ENCODE assay signal across 8 mouse cellular contexts in the genomic region with DNA sequence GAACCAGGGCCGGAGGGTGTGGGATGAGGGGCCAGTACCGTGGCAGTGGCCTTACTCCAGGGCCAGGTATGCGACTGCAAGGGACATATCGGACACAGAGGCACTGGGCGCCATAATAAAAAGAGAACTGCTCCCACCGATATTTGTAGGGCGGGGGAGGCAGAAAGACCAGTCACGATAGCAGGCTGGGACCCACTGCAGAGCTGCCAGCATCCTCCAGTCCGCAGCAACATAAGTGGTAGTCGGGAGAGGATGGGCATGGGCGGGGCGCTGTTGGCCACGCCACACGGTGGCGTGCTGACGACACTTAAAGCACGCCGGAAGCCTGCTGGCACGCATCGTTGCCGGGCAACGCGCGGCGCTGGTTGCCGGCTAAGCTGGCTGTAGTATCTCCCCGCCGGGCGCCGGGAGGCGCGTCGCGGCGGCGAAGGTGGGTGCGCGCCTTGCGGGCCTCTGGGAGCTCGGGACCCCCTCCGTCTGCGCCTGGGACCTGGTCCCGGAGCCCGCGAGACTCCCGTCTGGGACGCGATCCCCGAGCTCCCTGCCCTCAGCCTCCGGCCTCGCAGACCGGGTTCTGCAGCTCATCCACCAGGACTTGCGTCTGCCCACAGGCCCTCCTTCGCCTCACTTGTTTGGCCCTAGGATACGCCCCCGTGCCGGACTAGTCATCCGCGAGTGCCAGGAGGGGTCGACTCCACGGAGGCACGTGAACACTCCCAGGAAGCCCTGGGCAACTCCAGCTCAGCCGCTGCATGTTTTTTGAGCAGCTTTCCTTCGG. TPM values are rescaled to one million over a fixed set of nuclear protein-coding genes. Genes with fewer than 3 reads are reported as not detected.
DNase-seq lines count a peak whose midpoint lies in the region; ATAC-seq and TF ChIP-seq lines count a peak whose summit lies in the region.

A gene (plus strand): TSS at position 351 of the 778 bp plus-strand sequence.

- no peaks in the 10 kb centered on the region for H3K79me2 ChIP-seq in liver, adult 2 months (ENCODE audit: control insufficient read depth, insufficient read depth, low read length)
- H3K79me2 ChIP-seq in myocyte (ENCODE audit: control insufficient read depth, insufficient read depth), result no peaks in the 10 kb centered on the region

- H3K4me3 ChIP-seq in bone marrow macrophage, adult 2 months (ENCODE audit: insufficient read depth, low read length), result peak within 1 kb of the TSS; percentile 77
- H3K4me3 ChIP-seq in embryonic fibroblast, embryonic 13.5 days (ENCODE audit: insufficient read depth, low read length), result peak within 1 kb of the TSS; percentile 57
- peak within 1 kb of the TSS; percentile 69 for H3K4me3 ChIP-seq in heart, embryonic 11.5 days (ENCODE audit: low read depth, low read length)
- peak within 1 kb of the TSS; percentile 71 for H3K4me3 ChIP-seq in kidney, embryonic 16.5 days (ENCODE audit: low read length)
- H3K4me3 ChIP-seq in liver, adult 2 months (ENCODE audit: insufficient read depth, low read depth, low read length), result peak within 1 kb of the TSS; percentile 61
- peak within 1 kb of the TSS; percentile 44 for H3K4me3 ChIP-seq in myocyte

- H3K9me3 ChIP-seq in heart, embryonic 11.5 days (replicated peaks; ENCODE audit: control insufficient read depth, low read length), result no peaks in the 10 kb centered on the region
- H3K9me3 ChIP-seq in kidney, embryonic 16.5 days (ENCODE audit: low read length), result no peaks in the 10 kb centered on the region

- DNase-seq in A20 (ENCODE audit: low read depth, low spot score), result peak; percentile 94
- peak; percentile 78 for DNase-seq in liver, adult 2 months (ENCODE audit: extremely low read depth, low read depth, low spot score)
- DNase-seq in splenic B cell, adult 2 months (ENCODE audit: low read depth, low spot score), result peak; percentile 94

- H3K4me2 ChIP-seq in heart, embryonic 11.5 days, result peak within 1 kb of the TSS; percentile 97
- H3K4me2 ChIP-seq in kidney, embryonic 16.5 days (replicated peaks; ENCODE audit: low read depth, low read length), result peak within 1 kb of the TSS; percentile 93
- H3K4me2 ChIP-seq in myocyte (ENCODE audit: low read depth), result peak within 1 kb of the TSS; percentile 94

- no peak for TF ChIP-seq POLR2A in bone marrow macrophage, adult 2 months (IDR thresholded peaks at IDR 0.05; ENCODE audit: borderline replicate concordance, low read depth, low read length)
- peak; percentile 95 for TF ChIP-seq POLR2A in embryonic fibroblast, embryonic 13.5 days (IDR thresholded peaks at IDR 0.05; ENCODE audit: low read depth, low read length)
- no peak for TF ChIP-seq POLR2A in liver, adult 2 months (IDR thresholded peaks at IDR 0.05; ENCODE audit: extremely low read depth, insufficient read depth, low read length)
- TF ChIP-seq POLR2A in myocyte (IDR thresholded peaks at IDR 0.05; ENCODE audit: insufficient read length, low read depth), result peak; percentile 63

- 2% methylated on average over 62 of the region's 64 CpGs for WGBS in heart, embryonic 11.5 days (ENCODE audit: insufficient replicate concordance)
- WGBS in kidney, embryonic 16.5 days, result under 1% methylated on average over 64 of the region's 64 CpGs
- WGBS in liver, adult 2 months, result 2% methylated on average over 64 of the region's 64 CpGs

- no peak within 1 kb of the TSS for H3K27ac ChIP-seq in bone marrow macrophage, adult 2 months (ENCODE audit: insufficient read depth, low read depth, low read length)
- H3K27ac ChIP-seq in embryonic fibroblast, embryonic 13.5 days (ENCODE audit: insufficient read depth, low read length), result peak within 1 kb of the TSS; percentile 51
- H3K27ac ChIP-seq in heart, embryonic 11.5 days (ENCODE audit: low read depth, low read length), result peak within 1 kb of the TSS; percentile 42; the same call in 1 of the 2 replicates
- peak within 1 kb of the TSS; percentile 31; the same call in 1 of the 2 replicates for H3K27ac ChIP-seq in kidney, embryonic 16.5 days (ENCODE audit: low read length)
- H3K27ac ChIP-seq in liver, adult 2 months (replicated peaks; ENCODE audit: insufficient read depth, low read depth, low read length), result no peak within 1 kb of the TSS

- peak within 1 kb of the TSS; percentile 72 for H3K9ac ChIP-seq in heart, embryonic 11.5 days (ENCODE audit: low read depth, low read length)
- H3K9ac ChIP-seq in kidney, embryonic 16.5 days (replicated peaks; ENCODE audit: low read length), result peak within 1 kb of the TSS; percentile 69
- H3K9ac ChIP-seq in liver, adult 2 months (ENCODE audit: low read depth, low read length), result peak within 1 kb of the TSS; percentile 35

- no peak for TF ChIP-seq CTCF in bone marrow macrophage, adult 2 months (IDR thresholded peaks at IDR 0.05; ENCODE audit: low read depth, low read length)
- TF ChIP-seq CTCF in embryonic fibroblast, embryonic 13.5 days (IDR thresholded peaks at IDR 0.05; ENCODE audit: borderline replicate concordance, insufficient read depth, low read length), result peak; percentile 18; the same call in 1 of the 2 replicates
- TF ChIP-seq CTCF in liver, adult 2 months (IDR thresholded peaks at IDR 0.05; ENCODE audit: low read depth, low read length), result peak; percentile 43

- no peaks in the 10 kb centered on the region for H3K4me1 ChIP-seq in bone marrow macrophage, adult 2 months (ENCODE audit: control insufficient read depth, insufficient read depth, low read length)
- peaks cover 2% of the 10 kb centered on the region; the same call in 1 of the 2 replicates for H3K4me1 ChIP-seq in embryonic fibroblast, embryonic 13.5 days (ENCODE audit: control insufficient read depth, insufficient read depth, low read length)
- peaks cover 28% of the 10 kb centered on the region for H3K4me1 ChIP-seq in heart, embryonic 11.5 days (ENCODE audit: control insufficient read depth, insufficient read depth, low read length)
- H3K4me1 ChIP-seq in kidney, embryonic 16.5 days (ENCODE audit: insufficient read depth, low read length), result peaks cover 18% of the 10 kb centered on the region
- no peaks in the 10 kb centered on the region for H3K4me1 ChIP-seq in liver, adult 2 months (ENCODE audit: control insufficient read depth, insufficient read depth, low read length)

- no peaks in the 10 kb centered on the region for H3K36me3 ChIP-seq in heart, embryonic 11.5 days (ENCODE audit: control insufficient read depth, insufficient read depth, low read length)
- H3K36me3 ChIP-seq in kidney, embryonic 16.5 days (ENCODE audit: insufficient read depth, low read length), result no peaks in the 10 kb centered on the region
- no peaks in the 10 kb centered on the region for H3K36me3 ChIP-seq in liver, adult 2 months (ENCODE audit: control insufficient read depth, insufficient read depth, low read length)
- no peaks in the 10 kb centered on the region for H3K36me3 ChIP-seq in myocyte (ENCODE audit: control insufficient read depth, insufficient read depth)
- no peaks in the 10 kb centered on the region for H3K36me3 ChIP-seq in splenic B cell, adult 2 months (ENCODE audit: control insufficient read depth, insufficient read depth, low read length, poor library complexity, severe bottlenecking)

- H3ac ChIP-seq in myocyte (ENCODE audit: control insufficient read depth, insufficient read length), result peak within 1 kb of the TSS; percentile 9

- no peaks in the 10 kb centered on the region; the same call in none of the 2 replicates for H3K27me3 ChIP-seq in heart, embryonic 11.5 days (ENCODE audit: control insufficient read depth, insufficient read depth, low read length)
- no peaks in the 10 kb centered on the region for H3K27me3 ChIP-seq in kidney, embryonic 16.5 days (ENCODE audit: insufficient read depth, low read length)
- H3K27me3 ChIP-seq in liver, adult 2 months (ENCODE audit: control insufficient read depth, insufficient read depth, low read length), result no peaks in the 10 kb centered on the region
- no peaks in the 10 kb centered on the region for H3K27me3 ChIP-seq in myocyte (ENCODE audit: control insufficient read depth, insufficient read depth, insufficient read length)
- no peaks in the 10 kb centered on the region for H3K27me3 ChIP-seq in splenic B cell, adult 2 months (ENCODE audit: control insufficient read depth, insufficient read depth, low read length, poor library complexity, severe bottlenecking)

- peak; percentile 85 for ATAC-seq in heart, embryonic 11.5 days (replicated peaks; ENCODE audit: insufficient number of reproducible peaks, low FRiP score, low TSS enrichment)
- ATAC-seq in kidney, embryonic 16.5 days (ENCODE audit: low FRiP score, low TSS enrichment), result peak; percentile 91

TF ChIP-seq in myocyte, 11 proteins besides CTCF, POLR2A, EP300 and RAD21:
- TF ChIP-seq MYOG (IDR thresholded peaks at IDR 0.05; ENCODE audit: control insufficient read depth in 1 of 3, insufficient read depth in 1 of 3, insufficient read length in 2 of 3, low read depth in 2 of 3), result no peak
- no peak for TF ChIP-seq TCF12 (IDR thresholded peaks at IDR 0.05; ENCODE audit: insufficient read depth, poor library complexity, severe bottlenecking)
- no peak for TF ChIP-seq REST (IDR thresholded peaks at IDR 0.05; ENCODE audit: insufficient read depth, insufficient read length)
- TF ChIP-seq MYOD1 (IDR thresholded peaks at IDR 0.05; ENCODE audit: control insufficient read depth in 1 of 3, insufficient read length in 2 of 3, low read depth in 2 of 3), result no peak
- no peak for TF ChIP-seq TCF3 (IDR thresholded peaks at IDR 0.05; ENCODE audit: insufficient read length, low read depth)
- TF ChIP-seq SRF (IDR thresholded peaks at IDR 0.05; ENCODE audit: control insufficient read depth, insufficient read length, low read depth), result no peak
- TF ChIP-seq E2F4 (IDR thresholded peaks at IDR 0.05; ENCODE audit: insufficient read depth), result no peak
- peak; percentile 22 for TF ChIP-seq USF1 (IDR thresholded peaks at IDR 0.05; ENCODE audit: low read depth)
- TF ChIP-seq POLR2AphosphoS2 (IDR thresholded peaks at IDR 0.05; ENCODE audit: insufficient read length, low read depth), result peak; percentile 44
- no peak for TF ChIP-seq MAX (IDR thresholded peaks at IDR 0.05; ENCODE audit: low read depth)
- TF ChIP-seq CEBPB (IDR thresholded peaks at IDR 0.05; ENCODE audit: insufficient read depth, poor library complexity, severe bottlenecking), result no peak

RNA-seq across cellular contexts. Expression of the gene that starts here (rescaled TPM):
- polyA plus RNA-seq in bone marrow macrophage, adult 2 months (2012; ENCODE audit: insufficient read depth, insufficient read length, missing spikeins), result 2.0 and 2.1 TPM in 2 replicates
- polyA plus RNA-seq in embryonic fibroblast, embryonic 13.5 days (2011; ENCODE audit: insufficient read length, low read depth, missing spikeins), result 13.0 and 18.5 TPM in 2 replicates
- polyA plus RNA-seq in heart, embryonic 11.5 days (2014; fragmentation: Nextera tagmentation; extraction: Ambion mirVana), result 11.5 and 13.0 TPM in 2 replicates
- polyA plus RNA-seq in kidney, embryonic 16.5 days (2015; fragmentation: Nextera tagmentation; extraction: Ambion mirVana), result 14.0 and 14.7 TPM in 2 replicates
- 0.09 and 0.27 TPM in 2 replicates for total RNA-seq in liver, adult 2 months (2014; rRNA removed)
- 0.42 and 0.60 TPM in 2 replicates for polyA plus RNA-seq in liver, adult 2 months (2012; rRNA removed)
- polyA plus RNA-seq in myocyte (2012; fragmentation: generic; extraction: Trizol), result 9.6 TPM

Comparison
In these comparisons a context has a peak if more than half of its experiments do, and no peak if none do; other contexts are left out.
1. Peak in DNase-seq, H3K4me3 ChIP-seq and H3K9ac ChIP-seq in liver, adult 2 months; RNA of the gene not detected or under 1 TPM.
2. H3K27ac ChIP-seq: peak in embryonic fibroblast, embryonic 13.5 days (single experiment), heart, embryonic 11.5 days (single experiment) and kidney, embryonic 16.5 days (single experiment); none in bone marrow macrophage, adult 2 months (single experiment) and liver, adult 2 months (single experiment).
3. POLR2A ChIP-seq: peak in embryonic fibroblast, embryonic 13.5 days (single experiment) and myocyte (single experiment); none in bone marrow macrophage, adult 2 months (single experiment) and liver, adult 2 months (single experiment).
4. Peak in every context shown above with its lines, with median percentiles within 50 percentile points of each other: DNase-seq, H3K4me3 ChIP-seq, H3K4me2 ChIP-seq and H3K9ac ChIP-seq.